Mouse (Mus musculus): ENCODE data around the gene Prkab2. TPM values are rescaled to one million over a fixed set of nuclear protein-coding genes. Genes with fewer than 3 reads are reported as not detected.

Gene Prkab2
- polyA plus RNA-seq, 1 experiment from 2014 or later = 12.6 TPM

- Histone ChIP-seq H3K4me1 (no peaks in the 10 kb centered on the region), H3K4me3 (no peak overlapping the region), H3K27ac (no peak overlapping the region), H3K9ac (no peak overlapping the region), H3K27me3 (replicated peaks) (no peaks in the 10 kb centered on the region), H3K36me3 (replicated peaks) (peaks cover 10% of the 10 kb centered on the region; the same call in 1 of the 2 replicates), H3K9me3 (no peaks in the 10 kb centered on the region), H3K4me2 (no peak overlapping the region)
- 81% methylated on average over 3 of the region's 3 CpGs for WGBS
- ATAC-seq (replicated peaks) = no peak
Measured at GRCm38 (mm10) chr3:97699061-97699460, 41.1 kb downstream of the Prkab2 start.

DNA sequence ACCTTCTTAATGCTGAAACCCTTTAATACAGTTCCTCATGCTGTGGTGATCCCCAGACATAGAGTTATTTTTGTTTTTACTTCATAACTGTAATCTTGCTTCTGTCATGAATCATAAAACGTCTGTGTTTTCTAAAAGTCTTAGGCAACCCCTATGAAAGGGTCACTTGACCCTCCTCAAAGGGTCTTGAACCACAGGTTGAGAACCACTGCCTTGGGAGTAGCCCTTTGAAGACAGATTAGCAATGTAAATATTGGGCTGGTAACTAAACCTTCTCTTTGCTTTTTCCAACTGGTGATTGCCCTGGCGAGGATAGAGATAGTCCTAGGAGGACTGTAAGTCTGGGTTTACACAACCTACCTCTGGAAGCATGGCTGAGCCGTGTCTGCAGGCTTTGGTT lies 43.2 kb downstream of the Prkab2 start:
- Histone ChIP-seq H3K4me2 (no peak overlapping the region), H3K4me1 (no peaks in the 10 kb centered on the region), H3K36me3 (replicated peaks) (peaks cover 6% of the 10 kb centered on the region; the same call in 1 of the 2 replicates), H3K27me3 (replicated peaks) (no peaks in the 10 kb centered on the region), H3K9me3 (no peaks in the 10 kb centered on the region), H3K27ac (no peak overlapping the region), H3K9ac (no peak overlapping the region), H3K4me3 (no peak overlapping the region)
- ATAC-seq (replicated peaks) = no peak
- 62% methylated on average over 3 of the region's 3 CpGs for WGBS

GRCm38 (mm10) chr3:97702448-97703080 lies 44.6 kb downstream of the Prkab2 start:
- WGBS = 91% methylated on average over 11 of the region's 11 CpGs
- Histone ChIP-seq H3K4me2 (no peak overlapping the region), H3K9me3 (no peaks in the 10 kb centered on the region), H3K36me3 (replicated peaks) (peaks cover 6% of the 10 kb centered on the region; the same call in 1 of the 2 replicates), H3K9ac (no peak overlapping the region), H3K4me1 (no peaks in the 10 kb centered on the region), H3K27me3 (replicated peaks) (no peaks in the 10 kb centered on the region), H3K4me3 (no peak overlapping the region), H3K27ac (no peak overlapping the region)
- ATAC-seq (replicated peaks) = no peak

- peaks cover 8% of the 10 kb centered on the region; the same call in 1 of the 2 replicates for H3K36me3 ChIP-seq (replicated peaks)
Measured at GRCm38 (mm10) chr3:97705508-97705907, 47.5 kb downstream of the Prkab2 start.

DNA sequence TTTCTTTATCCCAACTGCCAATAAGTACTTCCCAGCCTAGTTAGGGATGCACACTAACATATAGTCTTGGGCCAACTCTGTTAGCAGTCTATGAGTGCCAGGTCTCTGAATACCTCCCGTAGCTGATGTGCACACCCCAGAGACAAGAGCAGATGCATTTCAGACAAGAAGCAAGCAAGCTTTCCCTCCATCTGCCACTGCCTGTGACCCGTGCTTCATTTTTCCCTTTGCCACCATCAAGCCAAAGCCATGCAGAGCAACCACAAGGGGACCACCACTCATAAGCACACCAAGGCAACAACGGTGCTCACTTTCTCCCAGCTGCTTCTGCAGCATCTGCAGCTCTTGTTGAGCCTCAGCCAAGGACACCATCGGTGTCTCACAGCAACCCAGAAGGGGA lies 48.6 kb downstream of the Prkab2 start:
- no peak for ATAC-seq (replicated peaks)
- H3K36me3 ChIP-seq (replicated peaks) = peaks cover 4% of the 10 kb centered on the region; the same call in 1 of the 2 replicates
- 86% methylated on average over 4 of the region's 4 CpGs for WGBS
- no peaks in the 10 kb centered on the region for H3K4me1 ChIP-seq
- H3K9ac ChIP-seq = no peak overlapping the region
- H3K4me2 ChIP-seq = no peak overlapping the region
- H3K27ac ChIP-seq = no peak overlapping the region
- no peaks in the 10 kb centered on the region for H3K9me3 ChIP-seq
- H3K4me3 ChIP-seq = no peak overlapping the region
- H3K27me3 ChIP-seq (replicated peaks) = no peaks in the 10 kb centered on the region

More at GRCm38 (mm10) chr3:97705508-97705907, 47.5 kb downstream of the Prkab2 start:
- Histone ChIP-seq H3K4me2 (no peak overlapping the region), H3K9me3 (no peaks in the 10 kb centered on the region), H3K4me3 (no peak overlapping the region), H3K27ac (no peak overlapping the region), H3K9ac (no peak overlapping the region), H3K27me3 (replicated peaks) (no peaks in the 10 kb centered on the region), H3K4me1 (no peaks in the 10 kb centered on the region)
- 83% methylated on average over 3 of the region's 3 CpGs for WGBS
- ATAC-seq (replicated peaks) = no peak

DNA sequence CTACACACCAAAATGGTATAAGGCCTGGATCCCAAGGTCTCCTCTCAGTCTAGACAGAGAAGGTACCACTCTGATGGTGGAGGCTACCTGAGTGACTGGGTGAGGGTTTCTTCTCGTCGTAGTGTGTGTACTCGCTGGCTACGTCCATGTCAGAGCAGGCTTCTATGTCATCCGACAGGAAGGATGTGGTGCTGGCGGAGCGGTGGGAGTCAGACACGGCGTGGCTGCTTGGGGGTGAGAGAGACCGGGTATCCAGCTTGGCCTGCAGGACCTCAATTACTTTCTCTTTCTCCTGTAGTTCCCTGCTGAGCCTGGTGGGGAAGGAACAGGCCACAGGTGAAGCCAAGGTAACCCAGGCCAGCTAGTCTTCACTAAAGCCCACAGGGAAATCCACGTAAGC lies 52.1 kb downstream of the Prkab2 start:
- H3K9ac ChIP-seq = no peak overlapping the region
- ATAC-seq (replicated peaks) = no peak
- 93% methylated on average over 11 of the region's 11 CpGs for WGBS

DNA sequence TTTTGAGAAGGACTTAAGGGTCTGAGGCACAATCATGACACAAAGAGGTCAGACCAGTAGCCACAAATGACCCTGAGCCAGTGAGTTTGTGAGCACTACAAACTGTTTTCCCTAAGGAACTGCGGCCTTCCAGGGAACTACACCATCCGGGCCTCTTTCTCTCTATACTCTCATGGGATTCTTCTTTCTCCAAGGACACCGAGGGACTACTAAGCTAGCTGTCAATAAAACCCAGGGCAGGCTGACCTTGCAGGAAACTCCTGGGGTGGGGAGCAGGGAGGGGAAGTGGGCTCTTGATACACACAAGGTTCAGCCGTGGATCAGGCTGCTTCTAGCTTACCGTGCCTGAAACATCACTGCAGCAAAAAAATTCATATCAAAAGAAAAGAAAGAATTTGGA lies 52.9 kb downstream of the Prkab2 start:
- Histone ChIP-seq H3K4me2 (no peak overlapping the region), H3K4me3 (no peak overlapping the region), H3K9ac (no peak overlapping the region), H3K36me3 (replicated peaks) (peaks cover 6% of the 10 kb centered on the region; the same call in 1 of the 2 replicates), H3K27me3 (replicated peaks) (no peaks in the 10 kb centered on the region), H3K27ac (no peak overlapping the region), H3K4me1 (no peaks in the 10 kb centered on the region), H3K9me3 (no peaks in the 10 kb centered on the region)
- no peak for ATAC-seq (replicated peaks)
- WGBS = 59% methylated on average over 5 of the region's 5 CpGs

More for the DNA sequence above, 52.1 kb downstream of the Prkab2 start:
- Histone ChIP-seq H3K36me3 (replicated peaks) (peaks cover 6% of the 10 kb centered on the region; the same call in 1 of the 2 replicates), H3K4me2 (no peak overlapping the region), H3K27me3 (replicated peaks) (no peaks in the 10 kb centered on the region), H3K9me3 (no peaks in the 10 kb centered on the region), H3K4me1 (no peaks in the 10 kb centered on the region), H3K4me3 (no peak overlapping the region), H3K27ac (no peak overlapping the region)

DNA sequence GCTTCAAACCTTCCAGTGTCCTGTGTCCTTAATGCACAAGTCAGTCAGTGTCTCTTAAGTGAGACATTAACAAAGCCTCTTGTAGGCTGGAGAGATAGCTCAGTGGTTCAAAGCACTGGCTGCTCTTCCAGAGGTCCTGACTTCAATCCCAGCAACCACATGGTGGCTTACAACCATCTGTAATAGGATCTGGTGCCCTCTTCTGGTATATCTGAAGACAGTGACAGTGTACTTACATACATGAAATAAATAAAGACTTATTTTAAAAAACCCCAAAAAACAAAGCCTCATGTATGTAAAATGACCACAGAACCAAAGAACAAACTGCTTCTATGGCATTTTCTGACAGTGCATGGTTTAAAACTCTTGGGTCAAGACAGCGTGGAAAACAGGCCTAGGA lies 57.9 kb downstream of the Prkab2 start:
- Histone ChIP-seq H3K36me3 (replicated peaks) (peaks cover 4% of the 10 kb centered on the region; the same call in 1 of the 2 replicates), H3K9me3 (no peaks in the 10 kb centered on the region), H3K4me2 (no peak overlapping the region), H3K27ac (no peak overlapping the region), H3K4me3 (no peak overlapping the region), H3K9ac (no peak overlapping the region), H3K27me3 (replicated peaks) (no peaks in the 10 kb centered on the region), H3K4me1 (no peaks in the 10 kb centered on the region)
- ATAC-seq (replicated peaks) = no peak
- WGBS = 93% methylated on average over 1 of the region's 1 CpGs

- no peak overlapping the region for H3K9ac ChIP-seq
- H3K27ac ChIP-seq = no peak overlapping the region
- H3K4me2 ChIP-seq = no peak overlapping the region
- 88% methylated on average over 9 of the region's 9 CpGs for WGBS
- peaks cover 2% of the 10 kb centered on the region; the same call in 1 of the 2 replicates for H3K36me3 ChIP-seq (replicated peaks)
- H3K4me3 ChIP-seq = no peak overlapping the region
- peaks cover 3% of the 10 kb centered on the region; the same call in 1 of the 2 replicates for H3K9me3 ChIP-seq
- no peaks in the 10 kb centered on the region for H3K27me3 ChIP-seq (replicated peaks)
- no peak for ATAC-seq (replicated peaks)
- H3K4me1 ChIP-seq = no peaks in the 10 kb centered on the region
Measured at GRCm38 (mm10) chr3:97719116-97719515, 61.1 kb downstream of the Prkab2 start.

Small RNAs within 50 kb of the gene (microRNA-seq; reads per million reads assigned to microRNA genes)
- not detected for gene Mir7225

Other genes starting within 250 kb of the Prkab2 start
- not detected in 2 replicates for gene Olfr1402, start 236.2 kb upstream of the Prkab2 start, polyA plus RNA-seq (2015; fragmentation: Nextera tagmentation; extraction: Ambion mirVana)
- 4.9 and 5.7 TPM in 2 replicates for gene Chd1l, start 48.0 kb upstream of the Prkab2 start, polyA plus RNA-seq (2015; fragmentation: Nextera tagmentation; extraction: Ambion mirVana)
- gene Fmo5, start 29.4 kb upstream of the Prkab2 start, polyA plus RNA-seq (2015; fragmentation: Nextera tagmentation; extraction: Ambion mirVana) = 0.73 and 0.89 TPM in 2 replicates
- gene Gm17651, start 16.5 kb downstream of the Prkab2 start, polyA plus RNA-seq (2015; fragmentation: Nextera tagmentation; extraction: Ambion mirVana) = not detected in 2 replicates
- gene Pde4dip, start 230.5 kb downstream of the Prkab2 start, polyA plus RNA-seq (2015; fragmentation: Nextera tagmentation; extraction: Ambion mirVana) = 69.7 and 75.7 TPM in 2 replicates
- gene Sec22b, start 243.0 kb downstream of the Prkab2 start, polyA plus RNA-seq (2015; fragmentation: Nextera tagmentation; extraction: Ambion mirVana) = 89.3 and 93.7 TPM in 2 replicates

Data from midbrain, embryonic 15.5 days (tissue).